Comparison of ENCODE assay signal across 8 mouse cellular contexts in genomic region chr2:30807648-30808295, GRCm38 (mm10). TPM values are rescaled to one million over a fixed set of nuclear protein-coding genes. Genes with fewer than 3 reads are reported as not detected.
DNase-seq lines count a peak whose midpoint lies in the region; ATAC-seq and TF ChIP-seq lines count a peak whose summit lies in the region.

TSS of gene Ntmt1 (plus strand) at chr2:30807826.

- 0% methylated on average over 37 of the region's 44 CpGs for WGBS in hindbrain, embryonic 13.5 days

- in situ Hi-C loops in Patski (cut with MboI; ENCODE audit: low pct_unique_long_range_greater_than_20kb), result no loop called here

- TF ChIP-seq CTCF in Patski (IDR thresholded peaks at IDR 0.05), result no peak

- H3K36me3 ChIP-seq in hindbrain, embryonic 13.5 days, result peaks cover 13% of the 10 kb centered on the region

- CTCF ChIA-PET in Patski (lab: Charles Lee), result interaction anchor here (1.0 to 4.1 kb wide), 2 partner anchors 12 to 38 kb away, joined by 3 to 20 read pairs; no protein-coding TSS in a partner anchor

- peak within 1 kb of the TSS; percentile 92 for H3K9ac ChIP-seq in hindbrain, embryonic 13.5 days

- H3K4me2 ChIP-seq in hindbrain, embryonic 13.5 days, result peak within 1 kb of the TSS; percentile 98

- H3K4me1 ChIP-seq in hindbrain, embryonic 13.5 days (replicated peaks), result peaks cover 43% of the 10 kb centered on the region

- H3K27me3 ChIP-seq in Patski, result no peaks in the 10 kb centered on the region
- peaks cover 17% of the 10 kb centered on the region for H3K27me3 ChIP-seq in hindbrain, embryonic 13.5 days

- H3K27ac ChIP-seq in hindbrain, embryonic 13.5 days, result peak within 1 kb of the TSS; percentile 89

- peak within 1 kb of the TSS; percentile 84 for H3K4me3 ChIP-seq in hindbrain, embryonic 13.5 days

- POLR2A ChIA-PET in Patski (lab: Charles Lee), result interaction anchor here (0.6 to 1.1 kb wide), 4 partner anchors 8 to 89 kb away, joined by 3 read pairs; no protein-coding TSS in a partner anchor

- peak; percentile 85 for ATAC-seq in Patski
- ATAC-seq in hindbrain, embryonic 13.5 days (ENCODE audit: low FRiP score), result peak; percentile 97

- peak; percentile 95 for DNase-seq in Patski (ENCODE audit: low read depth, low spot score)
- peak; percentile 96 to 98 for DNase-seq in cerebellum, postnatal 14 days
- DNase-seq in frontal cortex, postnatal 14 days (ENCODE audit: low spot score in 2 of 2), result peak; percentile 97 to 98
- peak; percentile 88 to 90 for DNase-seq in layer of hippocampus, postnatal 25 days (ENCODE audit: extremely low spot score in 1 of 2, low spot score in 1 of 2)
- DNase-seq in lung, postnatal 25 days (ENCODE audit: low spot score), result peak; percentile 100
- peak; percentile 99 for DNase-seq in retina, embryonic 14.5 days (ENCODE audit: low spot score)
- peak; percentile 97 for DNase-seq in thymus, postnatal 4 days

- H3K9me3 ChIP-seq in hindbrain, embryonic 13.5 days, result no peaks in the 10 kb centered on the region

RNA-seq across cellular contexts. Expression of gene Ntmt1, which starts in this region (rescaled TPM):
- 52.7 TPM for polyA plus RNA-seq in Patski (2021)
- polyA plus RNA-seq in hindbrain, embryonic 13.5 days (2015; fragmentation: Nextera tagmentation; extraction: Ambion mirVana), result 108 and 115 TPM in 2 replicates
- 10 to 100 TPM; 34.8 to 35.2 TPM for total RNA-seq in layer of hippocampus, postnatal 25 days (2021)

Comparison
In these comparisons a context has a peak if more than half of its experiments do, and no peak if none do; other contexts are left out.
1. Peak in every context shown above with its lines: DNase-seq, ATAC-seq, H3K4me3 ChIP-seq and H3K27ac ChIP-seq.